Mouse (Mus musculus): ENCODE data around the gene Spem1.
"Not testable (repeated sequence)": the region's sequence is repeated elsewhere in the genome, so short reads cannot be mapped to it uniquely, and the experiment has no call there.

The Spem1 gene

GRCm38 (mm10) chr11:69822080-69822479 lies at the start of gene Spem1:
Gene Spem1, minus strand, starts transcription at chr11:69822180.
- no peak for DNase-seq (ENCODE audit: low read depth, low spot score)

- DNase-seq (ENCODE audit: low read depth, low spot score), result no peak
Observed at GRCm38 (mm10) chr11:69870289-69871069, 48.5 kb upstream of the Spem1 start.

GRCm38 (mm10) chr11:69867335-69867734 lies 45.4 kb upstream of the Spem1 start:
- no peak for DNase-seq (ENCODE audit: low read depth, low spot score)

- no peak for DNase-seq (ENCODE audit: low read depth, low spot score)
Observed at GRCm38 (mm10) chr11:69865561-69865960, 43.6 kb upstream of the Spem1 start.

- no peak for DNase-seq (ENCODE audit: low read depth, low spot score)
Observed at GRCm38 (mm10) chr11:69864138-69864860, 42.3 kb upstream of the Spem1 start.

GRCm38 (mm10) chr11:69863729-69864128 lies 41.7 kb upstream of the Spem1 start:
- DNase-seq (ENCODE audit: low read depth, low spot score), result not testable (repeated sequence)

GRCm38 (mm10) chr11:69858113-69858998 lies 36.4 kb upstream of the Spem1 start, which contains the start of gene Tnk1:
Gene Tnk1, minus strand, starts transcription at chr11:69858730.
- DNase-seq (ENCODE audit: low read depth, low spot score), result no peak

- peak; percentile 67 for DNase-seq (ENCODE audit: low read depth, low spot score)
Observed at GRCm38 (mm10) chr11:69855347-69855746, 33.4 kb upstream of the Spem1 start.

GRCm38 (mm10) chr11:69854680-69855079 lies 32.7 kb upstream of the Spem1 start:
- DNase-seq (ENCODE audit: low read depth, low spot score), result no peak

GRCm38 (mm10) chr11:69853994-69854393 lies 32.0 kb upstream of the Spem1 start:
- no peak for DNase-seq (ENCODE audit: low read depth, low spot score)

- DNase-seq (ENCODE audit: low read depth, low spot score), result no peak
Observed at GRCm38 (mm10) chr11:69850754-69851153, 28.8 kb upstream of the Spem1 start.

GRCm38 (mm10) chr11:69849884-69850283 lies 27.9 kb upstream of the Spem1 start:
- DNase-seq (ENCODE audit: low read depth, low spot score), result no peak

- no peak for DNase-seq (ENCODE audit: low read depth, low spot score)
Observed at GRCm38 (mm10) chr11:69849128-69849527, 27.1 kb upstream of the Spem1 start.

GRCm38 (mm10) chr11:69848021-69848420 lies 26.0 kb upstream of the Spem1 start:
- no peak for DNase-seq (ENCODE audit: low read depth, low spot score)

- no peak for DNase-seq (ENCODE audit: low read depth, low spot score)
Observed at GRCm38 (mm10) chr11:69846738-69847688, 25.0 kb upstream of the Spem1 start.

GRCm38 (mm10) chr11:69846198-69846680 lies 24.3 kb upstream of the Spem1 start, which contains the start of gene Plscr3:
Gene Plscr3, plus strand, starts transcription at chr11:69846376.
- DNase-seq (ENCODE audit: low read depth, low spot score), result peak; percentile 93

- no peak for DNase-seq (ENCODE audit: low read depth, low spot score)
Observed at GRCm38 (mm10) chr11:69838714-69839104, 16.7 kb upstream of the Spem1 start.

GRCm38 (mm10) chr11:69837952-69838713 lies 16.2 kb upstream of the Spem1 start, which contains the start of gene Tmem256:
Gene Tmem256, plus strand, starts transcription at chr11:69838514.
- peak; percentile 99 for DNase-seq (ENCODE audit: low read depth, low spot score)

GRCm38 (mm10) chr11:69837604-69837951 lies 15.6 kb upstream of the Spem1 start, which contains the start of gene Nlgn2:
Gene Nlgn2, minus strand, starts transcription at chr11:69837784.
- DNase-seq (ENCODE audit: low read depth, low spot score), result no peak

All from A20 (cell line).